Mouse (Mus musculus) MEL (cell line): ENCODE measurements around the gene Scaf4. TPM values are rescaled to one million over a fixed set of nuclear protein-coding genes. Genes with fewer than 3 reads are reported as not detected.

Experiments
- DNase-seq: peaks from one replicate; pipeline ENCODE4 v3.0.0; 2011; ENCODE audit warnings: low read depth, low spot score
- H3K27ac ChIP-seq: 2 replicates; pipeline ENCODE4 v1.5.1; 2012; ENCODE audit warnings: low read depth, mild to moderate bottlenecking, control low read depth, low read length, moderate library complexity; ENCODE audit not compliant: control insufficient read depth
- H3K27me3 ChIP-seq, 2 experiments: fragments of 150-350 bp in 1 of 2; sonication (generic) in 1 of 2; 2 replicates each; pipeline ENCODE4 v1.6.1; 2012; ENCODE audit warnings: low read length in 2 of 2, mild to moderate bottlenecking in 2 of 2, improper control_type of control experiment in 1 of 2, moderate library complexity in 1 of 2; ENCODE audit not compliant: insufficient read depth in 2 of 2, control insufficient read depth in 1 of 2
- H3K36me3 ChIP-seq, 2 experiments: 2 replicates each; pipeline ENCODE4 v1.6.1; 2012 to 2014; ENCODE audit warnings: low read length in 2 of 2, improper control_type of control experiment in 1 of 2, inconsistent platforms in 1 of 2, mild to moderate bottlenecking in 1 of 2; ENCODE audit not compliant: insufficient read depth in 2 of 2, control insufficient read depth in 1 of 2
- H3K4me1 ChIP-seq, 2 experiments: fragments of 150-350 bp in 1 of 2; sonication (generic) in 1 of 2; 2 replicates each; pipeline ENCODE4 v1.6.1; 2012; ENCODE audit warnings: low read length in 2 of 2, improper control_type of control experiment in 1 of 2, mild to moderate bottlenecking in 1 of 2; ENCODE audit not compliant: insufficient read depth in 2 of 2, control insufficient read depth in 1 of 2
- H3K4me3 ChIP-seq, 2 experiments: fragments of 150-350 bp in 1 of 2; sonication (generic) in 1 of 2; 2 replicates each; pipeline ENCODE4 v1.5.1; 2012; ENCODE audit warnings: low read depth in 2 of 2, low read length in 2 of 2, mild to moderate bottlenecking in 2 of 2, moderate library complexity in 2 of 2, control low read depth in 1 of 2, improper control_type of control experiment in 1 of 2; ENCODE audit not compliant: control insufficient read depth in 1 of 2, insufficient read depth in 1 of 2
- H3K79me2 ChIP-seq: 2 replicates; pipeline ENCODE4 v1.6.1; 2012; ENCODE audit warnings: mild to moderate bottlenecking, low read length, moderate library complexity; ENCODE audit not compliant: control insufficient read depth, poor library complexity, insufficient read depth
- H3K9ac ChIP-seq: 2 replicates; pipeline ENCODE4 v1.6.1; 2012; ENCODE audit warnings: low read depth, mild to moderate bottlenecking, control low read depth, low read length, moderate library complexity; ENCODE audit not compliant: control insufficient read depth, poor library complexity, severe bottlenecking
- H3K9me3 ChIP-seq: fragments of 150-350 bp; sonication (generic); replicated peaks from 2 replicates; pipeline ENCODE4 v1.6.1; 2012; ENCODE audit warnings: mild to moderate bottlenecking, low read length, improper control_type of control experiment, moderate library complexity; ENCODE audit not compliant: insufficient read depth
- CHD1 ChIP-seq: IDR thresholded peaks from 2 replicates; pipeline ENCODE4 v1.6.1; 2012; ENCODE audit warnings: low read depth, mild to moderate bottlenecking, inconsistent platforms, low read length, improper control_type of control experiment
- CTCF ChIP-seq, 3 experiments: IDR thresholded peaks in 2 of 3; conservative IDR thresholded peaks in 1 of 3; 2 replicates each; pipeline ENCODE4 v1.5.1; 2011 to 2012; ENCODE audit warnings: low read length in 3 of 3, low read depth in 2 of 3, mild to moderate bottlenecking in 2 of 3, improper control_type of control experiment in 1 of 3, inconsistent platforms in 1 of 3, mixed read lengths in 1 of 3, moderate library complexity in 1 of 3; ENCODE audit not compliant: control insufficient read depth in 1 of 3, insufficient read depth in 1 of 3, poor library complexity in 1 of 3, severe bottlenecking in 1 of 3
- E2F4 ChIP-seq: IDR thresholded peaks from 2 replicates; pipeline ENCODE4 v1.6.1; 2011; ENCODE audit warnings: low read depth, low read length, improper control_type of control experiment, borderline replicate concordance
- GATA1 ChIP-seq: IDR thresholded peaks from 2 replicates; pipeline ENCODE4 v1.6.1; 2011; ENCODE audit warnings: low read depth, low read length, improper control_type of control experiment
- MAX ChIP-seq: IDR thresholded peaks from 2 replicates; pipeline ENCODE4 v1.6.1; 2011; ENCODE audit warnings: low read length, improper control_type of control experiment
- MXI1 ChIP-seq: IDR thresholded peaks from 2 replicates; pipeline ENCODE4 v1.6.1; 2011; ENCODE audit warnings: mild to moderate bottlenecking, low read depth, low read length, improper control_type of control experiment
- MYB ChIP-seq: IDR thresholded peaks from 2 replicates; pipeline ENCODE4 v1.6.1; 2011; ENCODE audit warnings: mild to moderate bottlenecking, low read depth, low read length, improper control_type of control experiment
- NRF1 ChIP-seq: IDR thresholded peaks from 2 replicates; pipeline ENCODE4 v1.6.1; 2014; ENCODE audit warnings: low read depth, mild to moderate bottlenecking, inconsistent platforms, low read length, improper control_type of control experiment, moderate library complexity; ENCODE audit not compliant: poor library complexity, insufficient read depth, severe bottlenecking
- POLR2AphosphoS2 ChIP-seq: IDR thresholded peaks from 2 replicates; pipeline ENCODE4 v1.6.1; 2011; ENCODE audit warnings: low read length, improper control_type of control experiment
- RCOR1 ChIP-seq: IDR thresholded peaks from 2 replicates; pipeline ENCODE4 v1.6.1; 2012; ENCODE audit warnings: low read depth, mild to moderate bottlenecking, inconsistent platforms, low read length, improper control_type of control experiment
- SMC3 ChIP-seq: IDR thresholded peaks from 2 replicates; pipeline ENCODE4 v1.6.1; 2011; ENCODE audit warnings: low read depth, low read length, improper control_type of control experiment
- UBTF ChIP-seq: IDR thresholded peaks from 2 replicates; pipeline ENCODE4 v1.6.1; 2012; ENCODE audit warnings: low read depth, mild to moderate bottlenecking, inconsistent platforms, low read length, improper control_type of control experiment, moderate library complexity, borderline replicate concordance; ENCODE audit not compliant: insufficient read depth
- USF2 ChIP-seq, 2 experiments: IDR thresholded peaks; 2 replicates each; pipeline ENCODE4 v1.6.1; 2011 to 2012; ENCODE audit warnings: improper control_type of control experiment in 2 of 2, low read length in 2 of 2, borderline replicate concordance in 1 of 2, inconsistent platforms in 1 of 2, low read depth in 1 of 2, mild to moderate bottlenecking in 1 of 2; ENCODE audit not compliant: insufficient read depth in 1 of 2
- ZC3H11A ChIP-seq: IDR thresholded peaks from 2 replicates; pipeline ENCODE4 v1.6.1; 2012; ENCODE audit warnings: low read depth, mild to moderate bottlenecking, inconsistent platforms, low read length, improper control_type of control experiment
- ZNF384 ChIP-seq: IDR thresholded peaks from 2 replicates; pipeline ENCODE4 v1.6.1; 2012; ENCODE audit warnings: low read depth, mild to moderate bottlenecking, inconsistent platforms, low read length, improper control_type of control experiment
- polyA plus RNA-seq, 2 experiments: library from polyadenylated mRNA; stranded (reverse) in 1 of 2; unstranded in 1 of 2; fragments of >175 nt in 1 of 2; fragments of >200 nt in 1 of 2; gene quantifications; 2 replicates each; pipeline versions ENCODE4 v1.2.1 to v1.2.4; 2012; ENCODE audit warnings: low replicate concordance in 2 of 2, low read depth in 1 of 2; ENCODE audit not compliant: insufficient read length in 2 of 2, insufficient read depth in 1 of 2, missing spikeins in 1 of 2
- total RNA-seq: library from RNA; depleted of rRNA; stranded (reverse); fragments of 300-350 nt; gene quantifications from 2 replicates; pipeline ENCODE4 v1.2.3, GENCODE M21; 2012

The Scaf4 gene
- total and polyA plus RNA-seq, 3 experiments, result 12.3 to 56.2 TPM; not detected in 1

- no peaks in the 10 kb centered on the region; a peak in 1 of 4 replicates for H3K27me3 ChIP-seq
- H3K9ac ChIP-seq, result no peak overlapping the region
- H3K79me2 ChIP-seq, result no peaks in the 10 kb centered on the region
- no peak overlapping the region for H3K4me3 ChIP-seq
- no peak overlapping the region for H3K27ac ChIP-seq
- TF ChIP-seq ZC3H11A (no peak), GATA1 (no peak), RCOR1 (no peak), CHD1 (no peak), MAX (no peak), NRF1 (no peak), SMC3 (no peak), CTCF (IDR thresholded peaks at IDR 0.05 in 2 of 3, conservative IDR thresholded peaks at IDR 0.05 in 1 of 3; ENCODE audit: control insufficient read depth in 1 of 3, insufficient read depth in 1 of 3, low read depth in 2 of 3, low read length in 3 of 3, poor library complexity in 1 of 3, severe bottlenecking in 1 of 3) (no peak), UBTF (no peak), E2F4 (no peak), POLR2AphosphoS2 (no peak), MXI1 (no peak)
- TF ChIP-seq, all 39 proteins: peak for 0
- H3K4me1 ChIP-seq, result no peaks in the 10 kb centered on the region
- H3K9me3 ChIP-seq, result no peaks in the 10 kb centered on the region
- H3K36me3 ChIP-seq, result no peaks in the 10 kb centered on the region
- DNase-seq, result no peak
Observed at GRCm38 (mm10) chr16:90318372-90318926, 34.1 kb upstream of the Scaf4 start.

DNA sequence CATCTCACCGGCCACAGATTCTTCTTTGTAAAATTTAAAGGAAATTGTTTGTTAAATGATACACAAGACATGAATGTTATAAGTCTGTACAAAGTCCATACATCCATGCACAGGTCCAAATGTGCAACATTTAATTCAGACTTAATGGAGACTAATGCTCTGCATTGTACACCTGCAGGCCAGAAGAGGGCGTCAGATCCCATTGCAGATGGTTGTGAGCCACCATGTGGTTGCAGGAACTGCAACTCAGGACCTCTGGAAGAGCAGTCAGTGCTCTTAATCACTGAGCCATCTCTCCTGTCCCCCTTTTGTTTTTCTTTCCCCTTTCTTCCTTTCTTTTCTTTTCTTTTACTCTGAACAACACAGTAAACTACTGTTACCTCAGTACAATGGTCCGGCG, 33.5 kb upstream of the Scaf4 start:
- no peak for TF ChIP-seq USF2 (IDR thresholded peaks at IDR 0.05; ENCODE audit: borderline replicate concordance in 1 of 2, insufficient read depth in 1 of 2, low read depth in 1 of 2, low read length in 2 of 2)
- TF ChIP-seq CTCF (IDR thresholded peaks at IDR 0.05 in 2 of 3, conservative IDR thresholded peaks at IDR 0.05 in 1 of 3; ENCODE audit: control insufficient read depth in 1 of 3, insufficient read depth in 1 of 3, low read depth in 2 of 3, low read length in 3 of 3, poor library complexity in 1 of 3, severe bottlenecking in 1 of 3), result peak in 2 of 3 experiments; percentile 3 to 37; a peak in 2 of 6 replicates
- no peak for TF ChIP-seq MYB
- no peak for TF ChIP-seq POLR2AphosphoS2
- no peak for TF ChIP-seq ZNF384
- Histone ChIP-seq H3K9me3 (no peaks in the 10 kb centered on the region), H3K4me3 (no peak overlapping the region), H3K27ac (no peak overlapping the region), H3K36me3 (no peaks in the 10 kb centered on the region), H3K4me1 (no peaks in the 10 kb centered on the region), H3K79me2 (no peaks in the 10 kb centered on the region), H3K9ac (no peak overlapping the region), H3K27me3 (no peaks in the 10 kb centered on the region; a peak in 1 of 4 replicates)
- no peak for DNase-seq
